18 mouse cellular contexts compared by ENCODE assay signal in genomic region chr6:87112125-87112524, GRCm38 (mm10). TPM values are rescaled to one million over a fixed set of nuclear protein-coding genes. Genes with fewer than 3 reads are reported as not detected.
A peak's percentile ranks its signal among the peaks of the same experiment; 100 is the strongest.
DNase-seq lines count a peak whose midpoint lies in the region; ATAC-seq and TF ChIP-seq lines count a peak whose summit lies in the region.
"Had no signal": no experiment of that assay in that cellular context is flagged by ENCODE, and none has a peak within 500 bp of the region (broad histone marks: within the 10 kb centered on the region; RNA-seq: fewer than 3 reads in every experiment).

No protein-coding gene starts in this region.

- 0 out of 2 replicates have a peak overlapping the region, but pooled peaks have one; percentile 3 for H3K27ac ChIP-seq in intestine, embryonic 16.5 days (ENCODE audit: low read length)
- H3K27ac ChIP-seq in intestine, postnatal 0 days (ENCODE audit: low read depth, low read length): no peak overlapping the region
- 0 out of 2 replicates have a peak overlapping the region, but pooled peaks have one; percentile 43 for H3K27ac ChIP-seq in limb, embryonic 14.5 days (replicated peaks; ENCODE audit: low read depth, low read length)
- H3K27ac ChIP-seq: liver, embryonic 14.5 days; neural tube, embryonic 13.5 days had no signal

- H3K9me3 ChIP-seq in intestine, embryonic 16.5 days (ENCODE audit: control insufficient read depth, low read length): no peaks in the 10 kb centered on the region
- no peaks in the 10 kb centered on the region for H3K9me3 ChIP-seq in intestine, postnatal 0 days (ENCODE audit: control insufficient read depth)
- H3K9me3 ChIP-seq in limb, embryonic 14.5 days (ENCODE audit: control insufficient read depth, low read length): no peaks in the 10 kb centered on the region
- H3K9me3 ChIP-seq: heart, embryonic 13.5 days; neural tube, embryonic 13.5 days had no signal

- no peak for TF ChIP-seq POLR2A in limb, embryonic 14.5 days (IDR thresholded peaks at IDR 0.05; ENCODE audit: borderline replicate concordance, extremely low read depth, insufficient read depth, insufficient read length)

- no peak overlapping the region for H3K9ac ChIP-seq in intestine, embryonic 16.5 days (ENCODE audit: low read depth, low read length)
- no peak overlapping the region for H3K9ac ChIP-seq in intestine, postnatal 0 days (ENCODE audit: low read depth, low read length)
- H3K9ac ChIP-seq in limb, embryonic 14.5 days (ENCODE audit: low read depth, low read length, severe bottlenecking): no peak overlapping the region
- H3K9ac ChIP-seq: heart, embryonic 13.5 days; liver, embryonic 14.5 days; neural tube, embryonic 13.5 days had no signal

- no peak for TF ChIP-seq CTCF in intestine, postnatal 0 days (IDR thresholded peaks at IDR 0.05; ENCODE audit: low read depth)

- no peaks in the 10 kb centered on the region for H3K27me3 ChIP-seq in intestine, embryonic 16.5 days (replicated peaks; ENCODE audit: control insufficient read depth, insufficient read depth, low read length)
- no peaks in the 10 kb centered on the region for H3K27me3 ChIP-seq in intestine, postnatal 0 days (replicated peaks; ENCODE audit: control insufficient read depth, insufficient read depth, low read length)
- no peaks in the 10 kb centered on the region for H3K27me3 ChIP-seq in limb, embryonic 14.5 days (ENCODE audit: control insufficient read depth, insufficient read depth, low read length)
- H3K27me3 ChIP-seq: neural tube, embryonic 13.5 days had no signal

- no peak overlapping the region for H3K4me3 ChIP-seq in intestine, embryonic 16.5 days (ENCODE audit: low read length)
- no peak overlapping the region for H3K4me3 ChIP-seq in intestine, postnatal 0 days (ENCODE audit: low read depth, low read length)
- no peak overlapping the region for H3K4me3 ChIP-seq in limb, embryonic 14.5 days (replicated peaks; ENCODE audit: low read length)
- H3K4me3 ChIP-seq: erythroblast, embryonic 14.5 days; heart, embryonic 13.5 days; neural tube, embryonic 13.5 days had no signal

- H3K36me3 ChIP-seq in intestine, embryonic 16.5 days (ENCODE audit: control insufficient read depth, insufficient read depth, low read length): no peaks in the 10 kb centered on the region
- no peaks in the 10 kb centered on the region for H3K36me3 ChIP-seq in intestine, postnatal 0 days (ENCODE audit: control insufficient read depth, insufficient read depth)
- no peaks in the 10 kb centered on the region for H3K36me3 ChIP-seq in limb, embryonic 14.5 days (ENCODE audit: control insufficient read depth, insufficient read depth, low read length)
- H3K36me3 ChIP-seq: heart, embryonic 13.5 days; neural tube, embryonic 13.5 days had no signal

- peak; percentile 45 for DNase-seq in brain, adult 2 months (ENCODE audit: low read depth, low spot score)
- peak; percentile 47 for DNase-seq in gastrocnemius, postnatal 14 days
- DNase-seq in limb, embryonic 14.5 days (ENCODE audit: low spot score): peak; percentile 54
- no peak for DNase-seq in left cerebral cortex, postnatal 14 days (ENCODE audit: low spot score in 2 of 2)
- no peak for DNase-seq in layer of hippocampus, postnatal 14 days (ENCODE audit: low spot score in 2 of 2)
- DNase-seq: adrenal gland, adult 2 months; kidney, adult 2 months; lung, postnatal 36 days; midbrain, embryonic 14.5 days; retina, postnatal 1 day; thymus, postnatal 14 days had no signal

- intact Hi-C loops in gastrocnemius, postnatal 14 days (cut with DNase I; ENCODE audit: low total_unique reads): no loop called here
- intact Hi-C loops in left cerebral cortex, postnatal 14 days (cut with DNase I): no loop called here

- no peak overlapping the region for H3K4me2 ChIP-seq in intestine, embryonic 16.5 days (ENCODE audit: low read depth, low read length)
- no peak overlapping the region for H3K4me2 ChIP-seq in intestine, postnatal 0 days (replicated peaks; ENCODE audit: low read depth)
- no peak overlapping the region for H3K4me2 ChIP-seq in limb, embryonic 14.5 days (replicated peaks; ENCODE audit: low read depth, low read length, severe bottlenecking)
- H3K4me2 ChIP-seq: heart, embryonic 13.5 days; neural tube, embryonic 13.5 days had no signal

- ATAC-seq in intestine, embryonic 16.5 days: no peak
- no peak for ATAC-seq in intestine, postnatal 0 days
- ATAC-seq in limb, embryonic 14.5 days (ENCODE audit: low FRiP score, low read depth): peak; percentile 39; the same call in 1 of the 2 replicates

- H3K4me1 ChIP-seq in intestine, embryonic 16.5 days (ENCODE audit: control insufficient read depth, insufficient read depth, low read length): no peaks in the 10 kb centered on the region
- H3K4me1 ChIP-seq in intestine, postnatal 0 days (replicated peaks; ENCODE audit: control insufficient read depth, insufficient read depth, low read length): no peaks in the 10 kb centered on the region
- peaks cover 10% of the 10 kb centered on the region; the same call in 1 of the 2 replicates for H3K4me1 ChIP-seq in limb, embryonic 14.5 days (ENCODE audit: control insufficient read depth, insufficient read depth, low read length)

- WGBS in intestine, embryonic 16.5 days: 61% methylated on average over 6 of the region's 6 CpGs
- WGBS in intestine, postnatal 0 days: 79% methylated on average over 6 of the region's 6 CpGs
- WGBS in limb, embryonic 14.5 days: 43% methylated on average over 6 of the region's 6 CpGs

RNA-seq across cellular contexts. Expression of gene D6Ertd527e, which starts 7.6 kb away (rescaled TPM):
- polyA plus RNA-seq in intestine, embryonic 16.5 days (2015; fragmentation: Nextera tagmentation; extraction: Ambion mirVana): 0.23 and 0.54 TPM in 2 replicates
- polyA plus RNA-seq in intestine, postnatal 0 days (2015; fragmentation: Nextera tagmentation; extraction: Ambion mirVana): 0.18 and 0.25 TPM in 2 replicates
- not detected for total RNA-seq in gastrocnemius, postnatal 14 days (2021)
- 1.6 and 4.0 TPM in 2 replicates for polyA plus RNA-seq in limb, embryonic 14.5 days (2012; rRNA removed)
- polyA plus RNA-seq in limb, embryonic 14.5 days (2014; fragmentation: Nextera tagmentation; extraction: Ambion mirVana): 0.56 and 0.91 TPM in 2 replicates
- total RNA-seq in left cerebral cortex, postnatal 14 days (2021): not detected
- total RNA-seq in layer of hippocampus, postnatal 14 days (2021): not detected
- total RNA-seq: adrenal gland, adult 2 months; common myeloid progenitor, adult 5-6 weeks had no signal
- polyA plus RNA-seq: erythroblast, embryonic 14.5 days; midbrain, embryonic 14.5 days had no signal

Comparison
In these comparisons a context has a peak if more than half of its experiments do, and no peak if none do; other contexts are left out.
1. DNase-seq: peak in brain, adult 2 months (single experiment), gastrocnemius, postnatal 14 days (single experiment) and limb, embryonic 14.5 days (single experiment); none in left cerebral cortex, postnatal 14 days (0 of 2) and layer of hippocampus, postnatal 14 days (0 of 2).